Mouse (Mus musculus) left cerebral cortex, adult 18-20 months (tissue): ENCODE data around the gene Parp2. TPM values are rescaled to one million over a fixed set of nuclear protein-coding genes. Genes with fewer than 3 reads are reported as not detected.
A peak's percentile ranks its signal among the peaks of the same experiment; 100 is the strongest.
"Not testable (repeated sequence)": the region's sequence is repeated elsewhere in the genome, so short reads cannot be mapped to it uniquely, and the experiment has no call there.

Source experiments
- DNase-seq, 2 experiments: peaks; one replicate each; pipeline ENCODE4 v3.0.0; 2021 to 2022; ENCODE audit warnings: low spot score in 2 of 2, mixed read lengths in 1 of 2
- long read RNA-seq, 2 experiments: library from polyadenylated mRNA; stranded (forward); transcript quantifications; one replicate each; pipeline ENCODE4 v2.0.0; 2021
- total RNA-seq, 2 experiments: library from RNA; stranded (reverse); gene quantifications; 2 replicates each; pipeline ENCODE4 v1.2.3; 2021

Gene Parp2
- total RNA-seq = 10 to 100 TPM; 27.0 to 27.8 TPM
- long read RNA-seq, experiment 1, transcript Parp2-201 (16 exons, 1,894 nt) = major isoform, 19 of 42 reads
- long read RNA-seq, experiment 1, transcript Parp2-206 (15 exons, 2,173 nt) = minor isoform, 8 of 42 reads
- long read RNA-seq, experiment 1, partial matches to known transcripts = 2 of 42 reads
- long read RNA-seq, experiment 1, other reads (novel, unspliced or antisense) = 13 of 42 reads
- long read RNA-seq, experiment 2, transcript Parp2-201 (16 exons, 1,894 nt) = major isoform, 19 of 39 reads
- long read RNA-seq, experiment 2, partial matches to known transcripts = 7 of 39 reads
- long read RNA-seq, experiment 2, other reads (novel, unspliced or antisense) = 9 of 39 reads

DNA sequence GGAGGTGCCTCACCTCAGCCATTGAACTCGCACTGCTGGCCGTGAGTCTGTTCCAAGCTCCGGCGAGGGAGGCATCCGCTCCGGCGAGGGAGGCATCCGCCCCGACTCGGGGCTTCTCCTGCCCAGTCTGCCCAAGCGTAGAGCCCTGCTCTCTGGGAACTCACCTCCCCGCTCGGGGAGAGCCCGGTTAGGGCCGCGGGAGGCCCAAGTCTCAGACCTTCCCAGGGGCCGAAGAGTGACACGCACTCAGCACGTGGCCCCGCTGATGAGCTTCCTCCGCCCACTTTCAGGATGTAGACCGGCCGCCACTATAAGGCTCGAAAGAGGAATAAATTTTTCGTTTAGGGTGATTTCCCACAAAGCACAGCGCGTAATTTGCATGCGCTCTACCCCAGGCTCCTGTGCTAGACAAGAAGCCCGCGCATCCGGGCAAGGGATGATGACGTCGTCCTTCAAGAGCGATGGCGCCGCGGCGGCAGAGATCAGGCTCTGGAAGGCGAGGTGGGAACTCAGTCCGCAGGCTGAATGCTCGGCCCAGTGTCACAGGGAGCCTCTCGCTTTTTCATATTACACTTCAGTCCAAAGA, at the start of gene Parp2, which contains the start of gene Ccnb1ip1:
Gene Parp2, plus strand, starts transcription at position 355 of the 586 bp plus-strand sequence.
Gene Ccnb1ip1, minus strand, starts transcription at position 246 of the 586 bp plus-strand sequence.
- peak; percentile 98 for DNase-seq

DNA sequence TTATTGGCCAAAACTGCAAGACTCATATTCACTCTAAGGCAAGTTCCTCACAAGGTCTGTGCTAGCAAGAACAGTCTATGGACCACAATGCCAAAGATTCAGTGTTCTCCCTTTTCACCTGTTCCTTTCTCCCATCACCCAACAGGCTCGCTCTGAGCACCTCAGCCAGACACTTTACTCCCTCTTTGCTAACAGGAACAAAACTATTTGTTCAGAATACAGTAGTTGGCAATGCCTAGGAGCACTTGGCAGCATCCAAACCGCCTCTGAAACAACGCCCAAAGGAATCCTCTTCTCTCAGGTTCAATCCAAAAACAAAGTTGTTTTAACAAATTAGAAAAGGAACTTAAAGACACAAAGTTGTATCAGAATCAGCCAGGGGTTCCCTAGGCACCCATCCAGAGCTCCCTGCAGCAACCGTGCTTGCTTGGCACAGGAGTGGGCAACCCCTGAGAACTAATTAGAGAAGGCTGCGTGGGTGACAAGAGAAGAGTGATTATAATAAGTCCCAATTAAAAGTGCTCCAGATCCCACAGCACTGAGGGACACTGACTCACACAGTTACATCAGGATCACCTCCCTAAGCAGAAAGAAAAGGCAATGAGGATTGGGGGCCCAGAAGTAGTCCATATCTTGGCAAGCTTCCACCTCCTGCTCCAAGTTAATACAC, 49.1 kb upstream of the Parp2 start:
- DNase-seq = peak; percentile 21 to 22

DNA sequence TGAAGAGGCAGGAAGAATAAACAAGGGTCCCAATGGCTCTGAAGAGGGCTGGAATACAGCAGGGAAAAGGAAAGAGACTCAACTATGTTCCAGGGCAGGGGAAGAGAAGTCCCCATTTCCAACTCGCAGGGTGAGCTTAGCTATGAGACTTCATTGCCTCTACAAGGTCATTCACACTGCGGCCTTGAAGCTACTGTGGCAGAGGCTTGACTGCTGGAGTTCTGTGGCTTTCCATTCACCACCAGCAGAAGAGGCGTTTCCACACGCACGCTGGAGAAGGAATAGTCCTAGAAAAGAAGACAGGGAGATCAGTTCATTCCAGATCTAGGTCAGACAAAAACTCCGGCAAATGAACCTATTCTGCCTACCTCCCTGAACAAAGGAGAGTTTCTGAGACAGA, 41.9 kb upstream of the Parp2 start:
- no peak for DNase-seq

DNA sequence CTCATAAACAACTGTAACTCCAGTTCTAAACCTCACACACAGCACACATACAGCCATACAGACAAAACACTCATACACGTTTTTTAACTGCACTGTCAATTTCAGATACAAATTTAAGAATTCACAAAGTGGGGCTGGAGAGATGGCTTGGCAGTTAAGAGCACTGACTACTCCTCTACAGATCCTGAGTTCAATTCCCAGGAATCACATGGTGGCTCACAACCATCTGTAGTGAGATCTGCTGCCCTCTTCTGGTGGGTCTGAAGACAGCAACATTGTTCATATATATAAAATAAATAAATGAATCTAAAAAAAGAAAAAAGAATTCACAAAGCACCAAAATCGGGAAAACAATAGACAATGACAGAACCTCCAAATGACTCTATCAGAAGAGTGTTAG, 36.3 kb upstream of the Parp2 start:
- DNase-seq = peak in 1 of 2 experiments; percentile 12

DNA sequence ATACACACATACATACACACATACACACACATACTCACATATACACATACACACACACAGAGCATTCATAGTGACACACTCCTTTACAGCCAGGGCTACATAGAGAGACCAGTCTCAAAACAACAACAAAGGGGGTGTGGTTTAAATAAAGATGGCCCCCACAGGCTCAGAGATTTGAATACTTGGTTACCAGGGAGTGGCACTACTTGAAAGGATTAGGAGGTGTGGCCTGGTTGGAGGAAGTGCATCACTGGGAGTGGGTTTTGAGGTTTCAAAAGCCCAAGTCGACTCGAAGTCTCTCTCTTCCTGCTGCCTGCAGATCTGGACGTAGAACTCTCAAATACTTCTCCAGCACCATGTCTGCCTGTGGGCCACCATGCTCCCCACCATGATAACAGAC, 25.5 kb upstream of the Parp2 start:
- DNase-seq = no peak

DNA sequence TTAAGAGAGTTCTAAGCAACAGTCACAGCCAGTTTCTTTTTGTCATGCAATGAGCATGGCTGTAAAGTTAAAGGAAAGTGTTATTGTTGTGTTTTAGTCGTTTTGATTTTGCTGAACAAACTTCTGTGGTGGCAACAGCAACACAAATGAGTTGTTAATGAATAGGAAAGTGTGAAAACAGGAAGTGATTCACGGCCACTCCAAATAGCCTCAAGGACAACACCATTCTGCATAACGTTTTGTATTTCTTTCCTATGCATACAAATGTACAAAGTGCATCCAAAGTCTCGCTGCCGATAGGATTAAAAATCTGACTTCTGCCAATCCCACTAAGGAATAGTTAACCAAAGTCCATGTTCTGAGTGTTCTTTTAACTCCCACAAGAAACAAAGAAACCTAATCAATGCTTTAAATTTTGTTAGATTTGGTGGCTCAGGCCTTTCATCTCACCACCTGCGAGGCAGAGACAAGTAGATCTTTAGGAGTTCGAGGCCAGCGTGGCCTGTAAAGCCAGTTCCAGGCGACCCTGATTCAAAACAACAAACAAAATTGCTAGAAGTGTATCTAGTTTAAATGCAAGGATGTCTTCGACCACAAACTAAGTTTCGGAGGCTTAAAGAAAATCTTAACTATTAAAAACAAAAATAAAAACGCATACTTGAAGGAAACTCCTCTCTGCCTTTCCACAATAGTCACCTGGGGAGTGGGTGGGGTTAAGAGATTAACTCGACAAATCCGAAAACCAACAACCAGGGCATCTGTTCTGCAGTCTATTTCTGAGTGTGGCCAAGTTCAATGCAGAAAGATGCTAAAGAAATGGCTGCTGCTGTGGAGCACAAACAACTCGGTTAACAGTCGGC, 23.0 kb upstream of the Parp2 start:
- DNase-seq = no peak

DNA sequence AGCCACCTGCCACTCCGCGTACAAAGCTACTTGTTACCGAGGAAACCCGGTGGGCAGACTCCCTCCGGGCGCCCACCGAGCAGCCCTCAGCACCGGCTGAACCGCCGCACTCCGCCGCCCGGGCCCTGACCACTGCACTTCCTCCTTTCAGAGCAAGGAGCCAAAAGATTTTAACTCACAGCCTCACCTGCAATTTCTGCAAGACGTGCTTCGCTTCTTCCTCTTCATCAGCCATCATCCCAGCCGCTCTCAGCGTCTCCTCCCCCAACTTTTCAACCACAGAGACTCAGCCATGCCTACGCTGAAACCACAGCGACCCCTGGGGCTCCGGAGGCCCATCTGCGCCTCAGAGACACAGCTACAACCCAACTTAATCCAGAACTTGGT, 22.4 kb upstream of the Parp2 start, which contains the start of gene Ttc5:
Gene Ttc5, minus strand, starts transcription at position 269 of the 387 bp plus-strand sequence.
- peak; percentile 88 to 92 for DNase-seq

DNA sequence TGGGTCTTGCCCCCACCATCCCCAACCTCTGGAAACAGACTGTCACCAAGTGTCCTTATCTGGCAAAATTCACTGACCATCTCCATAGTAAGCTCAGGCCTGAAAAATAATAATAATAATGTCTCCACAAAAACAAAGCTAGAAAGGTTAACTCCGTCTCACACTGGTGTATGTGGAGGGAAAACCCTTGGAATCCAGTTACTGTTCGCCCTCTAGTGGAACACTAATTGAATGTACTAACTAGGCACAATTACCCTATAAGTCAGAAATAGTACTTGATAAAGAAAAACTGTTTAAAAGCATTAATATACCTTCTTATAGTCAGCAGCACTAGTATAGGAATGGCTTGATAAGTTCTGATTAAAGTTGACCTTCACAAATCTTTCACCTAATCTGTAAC, 19.5 kb upstream of the Parp2 start:
- DNase-seq = no peak

DNA sequence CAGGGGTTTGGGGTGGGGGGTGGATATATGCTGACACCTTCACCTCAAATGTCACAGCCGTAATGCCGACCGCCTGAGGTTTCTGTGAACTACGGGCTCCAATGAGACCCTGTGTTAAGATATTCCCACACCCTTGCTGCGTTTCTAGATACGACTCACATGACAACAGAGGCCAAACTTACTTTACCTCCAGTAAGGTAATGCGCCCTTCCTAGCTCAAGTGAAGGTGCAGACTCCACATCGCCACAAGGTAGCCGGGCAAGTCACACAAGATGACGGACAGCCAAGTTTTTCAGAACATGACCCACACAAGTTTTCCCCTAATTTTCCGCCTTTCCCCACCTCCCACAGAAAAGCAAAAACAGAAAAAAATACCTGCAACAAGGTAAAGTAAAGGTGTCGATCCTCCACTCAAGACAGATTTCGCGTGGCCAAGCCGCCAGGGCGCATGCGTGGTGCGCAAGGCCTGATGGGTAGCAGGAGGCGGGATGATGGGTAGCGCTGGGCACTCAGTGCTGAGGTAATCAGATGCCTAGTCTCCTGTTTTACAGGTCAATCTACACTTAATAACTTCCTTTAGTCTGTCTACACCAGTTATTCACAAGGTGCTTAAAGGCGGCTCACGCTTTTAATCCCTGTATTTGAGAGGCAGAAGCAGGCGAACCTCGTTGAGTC, 12.2 kb upstream of the Parp2 start:
- no peak for DNase-seq

DNA sequence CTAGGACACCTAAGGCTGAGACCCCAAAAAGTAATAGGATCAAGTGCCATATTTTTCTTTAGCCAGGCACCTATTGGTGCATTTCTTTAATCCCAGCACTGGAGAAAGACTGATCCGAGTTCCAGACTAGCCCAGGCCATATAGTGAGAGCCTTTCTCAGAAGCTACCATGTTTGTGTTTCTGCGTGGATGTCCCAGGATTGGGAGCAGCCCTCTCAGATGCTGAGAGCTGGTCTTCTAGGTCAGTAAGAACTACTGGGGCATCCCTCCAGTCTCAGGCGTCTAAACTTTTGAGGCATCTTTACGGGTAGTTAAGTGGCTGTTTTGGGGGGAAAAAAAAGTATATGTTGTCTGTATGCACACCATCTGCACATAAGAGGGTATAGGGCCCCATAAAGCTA, 11.7 kb upstream of the Parp2 start:
- DNase-seq = no peak

DNA sequence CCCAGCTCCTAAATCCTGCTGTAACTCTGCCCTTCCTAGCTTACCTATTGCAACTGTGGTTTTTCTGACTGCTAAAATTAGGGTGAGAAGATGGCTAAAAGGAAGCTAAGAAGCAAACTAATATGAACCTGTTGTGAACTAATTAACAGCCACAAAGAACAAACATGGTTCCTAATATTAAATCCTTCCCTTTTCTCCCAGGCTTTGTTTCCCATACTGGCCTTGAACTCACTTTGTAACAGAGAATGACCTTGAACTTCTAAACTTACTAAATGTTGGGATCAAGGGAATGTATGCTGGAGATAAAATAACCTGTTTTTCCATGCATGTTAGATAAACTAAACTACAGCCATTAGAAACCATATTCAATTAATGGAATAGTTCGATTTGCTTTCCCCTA, 11.2 kb upstream of the Parp2 start:
- no peak for DNase-seq

DNA sequence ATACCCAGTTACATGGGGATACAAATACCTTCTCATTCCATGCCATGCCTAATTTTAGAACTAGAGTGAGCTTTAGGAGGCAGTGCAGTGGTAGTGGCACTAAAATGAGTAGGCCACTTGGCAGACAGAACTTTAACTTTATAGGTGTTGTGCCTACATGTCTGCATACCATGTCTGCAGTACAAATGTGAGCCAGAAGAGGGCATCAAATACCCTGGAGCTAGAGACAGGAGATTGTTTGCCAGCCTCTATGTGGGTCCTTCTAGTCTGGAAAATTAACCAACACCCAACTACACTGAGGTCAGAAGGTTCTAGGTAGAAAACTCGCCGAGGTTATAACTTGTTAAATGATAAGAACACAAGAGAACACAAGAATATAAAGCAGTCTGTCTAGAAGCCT, 9.1 kb upstream of the Parp2 start:
- no peak for DNase-seq

DNA sequence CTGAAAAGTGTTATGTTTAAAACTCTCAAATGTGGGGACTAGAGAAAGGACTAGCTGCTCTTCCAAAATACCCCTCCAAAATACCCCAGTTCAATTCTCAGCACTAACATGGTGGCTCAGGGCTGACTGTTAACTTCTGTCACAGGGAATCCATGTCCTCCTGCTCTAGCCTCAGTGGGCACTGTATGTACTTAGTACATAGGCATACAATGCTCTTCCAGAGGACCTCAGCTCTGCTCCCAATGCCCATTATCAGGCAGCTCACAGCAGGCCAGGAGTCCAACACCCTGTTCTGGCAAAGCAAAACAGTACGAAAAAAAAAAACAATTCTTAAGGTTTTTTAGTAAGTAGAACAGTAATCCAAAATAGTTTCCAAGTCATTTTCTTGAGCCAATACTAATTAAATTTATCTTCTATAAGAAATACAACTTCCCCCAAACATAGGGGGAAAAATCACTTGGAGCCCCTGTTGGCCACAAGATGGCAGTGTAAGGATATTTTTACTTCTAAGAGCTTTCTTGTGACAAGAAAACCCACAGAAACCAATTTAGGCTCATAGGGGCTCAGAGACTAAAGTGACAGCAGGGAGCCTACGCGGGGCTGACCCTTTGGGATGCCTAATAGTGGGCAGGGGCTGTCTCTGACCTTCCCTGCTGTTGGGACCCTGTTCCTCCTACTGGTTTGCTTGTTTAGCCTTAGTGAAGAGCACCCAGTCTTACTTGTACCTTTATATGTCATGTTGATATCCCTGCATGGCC, 8.0 kb upstream of the Parp2 start:
- peak; percentile 24 to 27 for DNase-seq

DNA sequence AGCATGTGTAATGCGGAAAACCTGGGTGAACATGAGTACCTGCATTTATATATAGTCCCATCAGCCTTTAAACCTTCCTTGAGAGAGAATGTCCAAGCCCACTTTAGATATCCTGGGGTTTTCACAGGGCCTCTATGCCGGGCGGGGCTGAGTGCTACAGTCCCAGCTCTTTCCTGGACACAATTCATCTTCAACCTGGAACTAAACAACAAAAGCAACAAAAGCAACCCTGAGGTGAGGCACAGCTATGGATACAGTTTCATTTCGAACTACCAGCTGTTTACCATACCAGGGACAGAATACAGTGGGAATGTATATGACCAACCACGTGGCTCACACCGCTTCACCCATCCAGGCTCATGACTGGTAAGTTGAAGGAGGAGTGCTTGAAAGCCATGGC, 5.2 kb upstream of the Parp2 start:
- DNase-seq = no peak

DNA sequence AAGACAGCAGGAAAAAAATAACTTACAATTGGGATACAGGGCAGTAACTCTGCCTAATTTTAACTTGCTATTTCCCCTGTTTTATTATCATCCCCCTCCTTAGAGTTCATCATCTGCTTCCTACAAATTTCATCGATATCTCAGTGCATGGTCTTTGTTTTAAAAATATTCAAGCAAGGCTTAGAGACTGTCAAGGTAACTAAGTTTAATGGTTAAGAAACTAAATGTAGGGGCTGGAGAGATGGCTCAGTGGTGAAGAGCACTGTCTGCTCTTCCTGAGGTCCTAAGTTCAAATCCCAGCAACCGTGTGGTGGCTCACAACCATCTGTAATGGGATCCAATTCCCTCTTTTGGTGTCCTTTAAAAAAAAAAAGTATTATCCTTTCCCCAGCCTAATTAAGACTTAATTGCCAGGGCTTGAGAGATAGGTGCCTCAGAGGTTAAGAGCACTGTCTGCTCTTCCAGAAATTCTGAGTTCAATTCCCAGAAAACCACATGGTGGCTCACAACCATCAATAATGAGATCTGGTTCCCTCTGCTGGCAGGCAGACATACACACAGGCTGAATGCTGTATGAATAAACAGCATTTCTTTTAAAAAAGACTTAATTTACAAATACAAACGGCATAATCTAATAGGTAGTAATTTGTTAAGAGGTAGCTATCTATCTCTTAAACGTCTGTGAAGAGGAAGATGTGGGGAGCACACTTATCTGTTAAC, 4.6 kb upstream of the Parp2 start:
- DNase-seq = no peak

DNA sequence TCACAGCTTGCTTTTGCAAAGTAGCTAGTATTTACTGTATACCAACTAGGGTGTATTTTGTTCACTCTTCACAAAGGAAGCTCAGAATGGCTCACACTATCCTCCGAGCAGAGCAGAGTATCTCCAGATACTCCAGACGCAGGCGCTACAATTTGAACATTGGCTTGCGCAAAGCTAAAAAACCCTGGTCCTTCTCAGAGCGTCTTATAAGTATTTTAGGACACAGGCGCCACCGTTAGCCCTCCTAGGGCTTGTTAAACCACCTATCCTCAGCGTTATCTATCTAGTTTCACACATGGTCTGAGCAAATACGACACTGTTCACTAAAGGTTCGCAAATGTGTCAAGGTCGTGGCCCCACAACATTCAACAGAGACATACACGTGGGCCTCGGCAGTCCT, 3.0 kb upstream of the Parp2 start:
- no peak for DNase-seq

DNA sequence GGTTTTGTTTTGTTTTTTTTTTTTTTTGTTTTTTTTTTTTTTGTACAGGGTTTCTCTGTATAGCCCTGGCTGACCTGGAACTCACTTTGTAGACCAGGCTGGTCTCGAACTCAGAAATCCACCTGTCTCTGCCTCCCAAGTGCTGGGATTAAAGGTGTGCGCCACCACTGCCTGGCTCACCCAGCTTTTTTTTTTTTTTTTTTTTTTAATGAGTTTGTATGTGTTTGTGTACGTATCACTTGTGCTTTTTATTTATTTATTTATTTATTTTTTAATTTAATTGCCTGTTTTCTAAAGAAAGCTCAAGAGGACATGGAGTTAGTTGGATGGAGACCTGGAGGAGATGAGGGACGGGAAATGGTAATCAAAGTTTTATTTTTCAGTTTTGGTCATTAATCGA, 1.2 kb upstream of the Parp2 start:
- not testable (repeated sequence) for DNase-seq

DNA sequence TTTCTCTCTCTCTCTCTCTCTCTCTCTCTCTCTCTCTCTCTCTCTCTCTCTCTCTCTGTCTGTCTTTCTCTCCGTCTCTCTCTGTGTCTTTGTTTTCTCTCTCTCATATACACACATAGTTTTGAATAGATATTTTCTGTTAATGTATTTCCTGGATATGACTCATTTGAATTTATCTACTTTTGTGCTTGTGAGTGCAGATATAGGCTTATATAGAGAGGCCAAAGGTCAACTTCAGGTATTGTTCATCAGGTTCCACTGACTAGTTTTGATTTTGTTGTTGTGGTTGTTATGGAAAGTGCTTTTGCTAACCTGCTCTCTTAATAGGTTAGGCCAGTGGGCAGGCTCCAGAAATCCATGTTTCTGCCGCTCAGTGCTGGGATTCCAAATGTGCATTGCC, 5.4 kb downstream of the Parp2 start:
- no peak for DNase-seq

DNA sequence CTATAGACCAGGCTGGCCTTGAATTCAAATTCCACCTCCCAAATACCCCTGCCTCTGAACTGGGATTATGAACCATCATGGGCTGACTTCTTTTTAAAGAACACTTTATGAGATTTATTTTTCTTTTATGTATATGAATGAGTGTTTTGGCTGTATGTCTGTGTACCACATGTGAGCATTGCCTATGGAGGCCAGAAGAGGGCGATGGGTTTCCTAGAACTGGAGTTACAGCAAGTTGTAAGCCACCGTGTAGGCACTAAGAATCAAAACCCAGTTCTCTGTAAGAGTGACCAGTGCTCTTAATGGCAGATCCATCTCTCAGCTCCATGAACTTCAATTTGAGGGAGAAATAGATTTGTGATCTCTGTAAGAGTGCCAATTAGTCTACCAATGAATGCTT, 15.6 kb downstream of the Parp2 start:
- no peak for DNase-seq
